13 mouse cellular contexts compared by ENCODE assay signal in genomic region chr2:106256012-106256411, GRCm38 (mm10).
A peak's percentile ranks its signal among the peaks of the same experiment; 100 is the strongest.
DNase-seq lines count a peak whose midpoint lies in the region; ATAC-seq lines count a peak whose summit lies in the region.
"Had no signal": no experiment of that assay in that cellular context is flagged by ENCODE, and none has a peak within 500 bp of the region (broad histone marks: within the 10 kb centered on the region; RNA-seq: fewer than 3 reads in every experiment).

No protein-coding gene starts in this region.

- H3K9ac ChIP-seq in forebrain, embryonic 16.5 days (replicated peaks; ENCODE audit: low read depth, low read length) = no peak overlapping the region
- H3K9ac ChIP-seq in hindbrain, embryonic 11.5 days (ENCODE audit: low read depth, low read length) = no peak overlapping the region
- H3K9ac ChIP-seq in midbrain, embryonic 16.5 days (ENCODE audit: low read depth, low read length) = no peak overlapping the region
- H3K9ac ChIP-seq: limb, embryonic 13.5 days had no signal

- H3K27me3 ChIP-seq in forebrain, embryonic 10.5 days (ENCODE audit: poor library complexity, severe bottlenecking) = peaks cover 3% of the 10 kb centered on the region; the same call in 1 of the 2 replicates
- no peaks in the 10 kb centered on the region for H3K27me3 ChIP-seq in forebrain, embryonic 16.5 days (replicated peaks; ENCODE audit: control insufficient read depth, insufficient read depth, low read length)
- H3K27me3 ChIP-seq in hindbrain, embryonic 11.5 days (ENCODE audit: control insufficient read depth, insufficient read depth, low read length) = no peaks in the 10 kb centered on the region
- no peaks in the 10 kb centered on the region for H3K27me3 ChIP-seq in midbrain, embryonic 16.5 days (ENCODE audit: control insufficient read depth, insufficient read depth, low read depth, low read length)
- H3K27me3 ChIP-seq: limb, embryonic 13.5 days had no signal

- no peaks in the 10 kb centered on the region for H3K9me3 ChIP-seq in forebrain, embryonic 10.5 days
- H3K9me3 ChIP-seq in forebrain, embryonic 16.5 days (ENCODE audit: control insufficient read depth, low read length) = no peaks in the 10 kb centered on the region
- no peaks in the 10 kb centered on the region for H3K9me3 ChIP-seq in hindbrain, embryonic 11.5 days (ENCODE audit: control insufficient read depth, low read length)
- no peaks in the 10 kb centered on the region for H3K9me3 ChIP-seq in midbrain, embryonic 16.5 days (replicated peaks; ENCODE audit: control insufficient read depth, low read length, poor library complexity, severe bottlenecking)
- H3K9me3 ChIP-seq: limb, embryonic 13.5 days had no signal

- WGBS in forebrain, embryonic 10.5 days = 51% methylated on average over 12 of the region's 12 CpGs
- 43% methylated on average over 12 of the region's 12 CpGs for WGBS in forebrain, embryonic 16.5 days
- 43% methylated on average over 12 of the region's 12 CpGs for WGBS in hindbrain, embryonic 11.5 days
- WGBS in midbrain, embryonic 16.5 days = 23% methylated on average over 12 of the region's 12 CpGs

- peak; percentile 19 for DNase-seq in forebrain, embryonic 10.5 days (ENCODE audit: extremely low spot score, low spot score)
- peak; percentile 3 for DNase-seq in WW6 (ENCODE audit: low read depth, low spot score)
- peak; percentile 17 for DNase-seq in hindbrain, embryonic 11.5 days (ENCODE audit: low spot score)
- no peak for DNase-seq in lung, postnatal 25 days (ENCODE audit: low spot score)
- DNase-seq in urinary bladder, postnatal 10 days (ENCODE audit: low spot score) = no peak
- DNase-seq in MN1 (ENCODE audit: low spot score) = no peak
- DNase-seq: adrenal gland, postnatal 36 days; cerebellum, adult 9-11 months; thymus, postnatal 25 days had no signal

- H3K4me1 ChIP-seq in forebrain, embryonic 10.5 days = peaks cover 9% of the 10 kb centered on the region
- H3K4me1 ChIP-seq in forebrain, embryonic 16.5 days (replicated peaks; ENCODE audit: control insufficient read depth, insufficient read depth, low read length) = no peaks in the 10 kb centered on the region; the same call in 1 of the 2 replicates
- no peaks in the 10 kb centered on the region for H3K4me1 ChIP-seq in hindbrain, embryonic 11.5 days (replicated peaks; ENCODE audit: control insufficient read depth, insufficient read depth, low read length)
- H3K4me1 ChIP-seq in midbrain, embryonic 16.5 days (ENCODE audit: control insufficient read depth, insufficient read depth, low read length) = peaks cover 4% of the 10 kb centered on the region; the same call in 1 of the 2 replicates
- H3K4me1 ChIP-seq: limb, embryonic 13.5 days had no signal

- H3K36me3 ChIP-seq in forebrain, embryonic 10.5 days (replicated peaks) = no peaks in the 10 kb centered on the region
- no peaks in the 10 kb centered on the region for H3K36me3 ChIP-seq in forebrain, embryonic 16.5 days (ENCODE audit: control insufficient read depth, insufficient read depth)
- H3K36me3 ChIP-seq in hindbrain, embryonic 11.5 days (ENCODE audit: control insufficient read depth, insufficient read depth, low read length) = no peaks in the 10 kb centered on the region
- no peaks in the 10 kb centered on the region for H3K36me3 ChIP-seq in midbrain, embryonic 16.5 days (ENCODE audit: control insufficient read depth, insufficient read depth, low read length)
- H3K36me3 ChIP-seq: limb, embryonic 13.5 days had no signal

- H3K4me3 ChIP-seq in forebrain, embryonic 10.5 days = no peak overlapping the region
- H3K4me3 ChIP-seq in forebrain, embryonic 16.5 days (replicated peaks; ENCODE audit: low read length) = no peak overlapping the region
- no peak overlapping the region for H3K4me3 ChIP-seq in hindbrain, embryonic 11.5 days (ENCODE audit: low read depth, low read length)
- no peak overlapping the region for H3K4me3 ChIP-seq in midbrain, embryonic 16.5 days (ENCODE audit: low read depth, low read length)
- H3K4me3 ChIP-seq: limb, embryonic 13.5 days had no signal

- ATAC-seq in forebrain, embryonic 16.5 days = no peak
- peak; percentile 79 for ATAC-seq in hindbrain, embryonic 11.5 days (ENCODE audit: low FRiP score)
- peak; percentile 45; the same call in 1 of the 2 replicates for ATAC-seq in midbrain, embryonic 16.5 days
- ATAC-seq: lung, postnatal 0 days had no signal

- no peak overlapping the region for H3K27ac ChIP-seq in forebrain, embryonic 10.5 days
- no peak overlapping the region for H3K27ac ChIP-seq in forebrain, embryonic 16.5 days (ENCODE audit: low read length)
- no peak overlapping the region for H3K27ac ChIP-seq in hindbrain, embryonic 11.5 days (ENCODE audit: low read depth, low read length)
- H3K27ac ChIP-seq in midbrain, embryonic 16.5 days (ENCODE audit: low read length) = no peak overlapping the region
- H3K27ac ChIP-seq: limb, embryonic 13.5 days had no signal

- H3K4me2 ChIP-seq in forebrain, embryonic 16.5 days (ENCODE audit: low read length) = no peak overlapping the region
- no peak overlapping the region for H3K4me2 ChIP-seq in hindbrain, embryonic 11.5 days (replicated peaks; ENCODE audit: low read depth, low read length)
- peak overlapping the region; percentile 27 for H3K4me2 ChIP-seq in midbrain, embryonic 16.5 days (ENCODE audit: low read length)
- H3K4me2 ChIP-seq: limb, embryonic 13.5 days had no signal

Comparison
In these comparisons a context has a peak if more than half of its experiments do, and no peak if none do; other contexts are left out.
1. DNase-seq: peak in forebrain, embryonic 10.5 days (single experiment), WW6 (single experiment) and hindbrain, embryonic 11.5 days (single experiment); none in lung, postnatal 25 days (single experiment), urinary bladder, postnatal 10 days (single experiment) and MN1 (single experiment).